Mouse (Mus musculus): ENCODE measurements around the gene Lrrc3c.

Gene Lrrc3c

DNA sequence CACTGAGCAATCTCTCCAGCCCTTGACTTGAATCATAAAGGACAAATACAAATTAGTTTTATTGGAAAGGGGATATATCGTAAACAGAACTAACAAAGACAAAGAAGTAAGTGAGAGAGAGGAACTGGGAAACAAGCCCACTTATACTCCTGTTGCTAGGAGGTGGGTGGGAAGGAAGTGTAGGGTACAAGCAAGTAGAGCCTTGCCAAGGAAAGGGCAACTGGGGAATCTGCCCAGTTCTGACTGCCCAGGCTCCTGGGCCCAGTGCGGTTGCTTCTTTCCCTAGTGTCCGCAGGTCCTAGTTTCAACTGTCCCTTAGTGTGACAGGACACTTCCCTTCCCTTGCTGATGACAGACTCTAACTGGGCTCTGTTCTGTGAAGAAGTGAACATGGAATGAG is 30.6 kb downstream of the Lrrc3c start:
- DNase-seq (ENCODE audit: low spot score) = no peak

DNA sequence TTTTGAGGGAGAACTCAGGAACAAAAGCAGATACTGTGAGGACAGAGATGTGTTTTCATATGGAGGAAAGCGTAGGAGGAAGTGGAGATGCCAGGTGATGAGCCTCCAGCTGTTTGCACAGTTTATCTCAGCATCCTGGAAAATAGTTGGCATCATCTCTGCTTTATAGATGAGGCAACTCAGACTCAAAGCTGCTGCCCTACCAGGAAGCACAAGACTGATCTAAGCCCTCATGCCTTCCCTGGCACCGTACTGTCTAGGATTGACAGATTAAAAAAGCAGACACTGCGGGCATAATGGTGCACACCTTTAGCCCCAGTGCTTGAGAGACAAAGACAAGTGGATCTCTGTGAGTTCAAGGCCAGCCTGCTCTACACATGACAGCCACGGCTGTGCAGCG is 32.6 kb downstream of the Lrrc3c start:
- no peak for DNase-seq (ENCODE audit: low spot score)

DNA sequence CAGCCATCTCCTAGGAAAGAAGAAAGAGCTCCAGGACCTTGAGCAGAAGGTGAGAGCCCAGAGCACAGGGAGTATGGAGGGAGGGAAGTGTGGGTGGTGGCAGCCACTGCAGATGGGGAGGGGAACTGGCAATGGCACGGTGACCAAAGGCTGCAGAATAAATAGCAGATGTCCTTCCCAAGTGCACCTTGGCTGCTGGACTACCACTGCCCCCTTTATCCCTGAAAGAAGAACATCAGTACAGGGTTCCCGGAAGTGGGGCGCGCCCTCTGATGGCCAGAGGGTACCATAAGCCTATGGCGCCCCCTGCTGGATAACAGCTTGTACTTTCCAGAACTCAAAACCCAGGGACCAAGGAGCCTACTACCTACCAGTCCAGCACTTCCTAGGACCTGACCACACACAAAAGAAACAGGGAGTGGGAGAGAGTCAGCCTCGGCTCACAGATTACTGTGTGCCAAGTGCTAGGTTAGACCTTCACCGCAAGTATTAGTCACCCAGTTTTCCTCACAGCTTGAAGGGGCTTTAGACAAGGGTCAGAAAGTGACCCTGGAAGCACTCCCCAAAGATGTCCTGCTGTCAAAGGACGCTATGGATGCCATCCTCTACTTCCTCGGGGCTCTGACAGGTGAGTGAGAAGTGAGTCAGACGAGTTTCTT is 37.4 kb downstream of the Lrrc3c start:
- DNase-seq (ENCODE audit: low spot score) = peak; percentile 24

DNA sequence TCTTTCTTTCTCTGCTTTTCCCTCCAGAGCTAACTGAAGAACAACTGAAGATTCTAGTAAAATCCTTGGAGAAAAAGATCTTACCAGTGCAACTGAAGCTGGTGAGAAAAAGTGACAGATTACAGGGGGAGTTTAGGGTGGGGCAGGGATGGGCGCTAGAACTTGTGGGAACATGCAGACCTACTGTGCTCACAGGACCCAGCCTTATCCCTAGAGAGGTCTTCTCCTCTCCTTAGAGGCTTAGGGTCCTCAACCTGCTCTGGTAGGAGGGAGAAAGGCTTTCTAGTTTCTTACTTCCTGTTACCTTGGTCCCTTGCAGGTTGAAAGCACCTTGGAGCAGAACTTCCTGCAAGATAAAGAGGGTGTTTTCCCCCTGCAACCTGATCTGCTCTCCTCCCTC is 39.4 kb downstream of the Lrrc3c start:
- no peak for DNase-seq (ENCODE audit: low spot score)

DNA sequence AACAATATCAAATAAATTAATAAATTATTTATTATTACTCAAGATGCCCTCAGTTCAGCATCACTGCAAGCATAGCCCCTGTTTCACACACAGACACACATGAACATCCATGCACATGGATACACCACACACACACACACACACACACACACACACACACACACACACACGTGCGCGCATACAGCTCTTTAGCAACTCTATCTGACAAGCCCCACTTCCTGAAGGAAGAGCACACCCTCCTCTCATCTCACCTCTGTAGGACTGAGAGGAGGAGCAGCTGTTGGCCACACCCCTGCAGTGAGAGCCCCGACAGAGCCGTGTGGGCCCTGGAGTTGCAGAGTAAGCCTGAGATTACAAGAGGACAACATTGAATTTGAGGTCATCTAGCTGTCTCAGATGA is 42.0 kb downstream of the Lrrc3c start:
- no peak for DNase-seq (ENCODE audit: low spot score)

DNA sequence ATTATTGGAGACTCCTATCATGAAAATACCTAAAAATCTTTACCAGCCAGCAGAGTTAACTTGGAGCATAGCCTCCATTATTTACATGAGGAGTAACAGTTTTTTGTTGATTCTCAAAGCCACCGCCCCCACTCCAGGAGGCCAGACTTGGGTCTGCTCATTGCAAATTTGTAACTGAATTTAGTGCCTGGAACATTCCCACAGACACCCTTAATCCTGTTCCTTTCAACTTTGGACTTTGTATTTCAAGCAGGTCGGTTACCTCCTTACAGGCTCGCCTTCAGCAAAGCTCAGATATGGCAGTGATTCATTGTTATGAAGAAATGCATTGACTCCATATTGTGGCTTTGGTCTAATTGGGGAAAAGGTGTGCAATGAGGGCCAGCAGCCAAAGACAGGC is 46.7 kb downstream of the Lrrc3c start:
- DNase-seq (ENCODE audit: low spot score) = no peak

DNA sequence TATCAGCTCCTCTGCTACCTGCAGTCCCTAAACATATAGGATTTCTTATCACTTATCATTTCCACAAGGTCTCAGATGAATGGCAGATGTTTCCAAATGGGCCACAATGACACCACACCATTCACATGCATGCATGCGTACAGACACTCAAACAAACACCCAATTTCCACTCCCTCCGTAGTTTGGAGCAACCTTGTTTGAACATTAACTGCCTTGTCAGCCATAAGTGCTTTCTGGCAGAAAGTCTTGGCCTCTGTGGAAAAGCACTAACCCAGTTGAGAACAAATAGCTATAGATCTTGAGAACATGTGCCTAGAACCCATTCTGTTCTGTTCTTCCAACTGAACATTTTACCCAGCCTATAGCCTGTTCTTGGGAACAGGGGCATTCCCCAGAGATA is 47.9 kb downstream of the Lrrc3c start:
- no peak for DNase-seq (ENCODE audit: low spot score)

DNA sequence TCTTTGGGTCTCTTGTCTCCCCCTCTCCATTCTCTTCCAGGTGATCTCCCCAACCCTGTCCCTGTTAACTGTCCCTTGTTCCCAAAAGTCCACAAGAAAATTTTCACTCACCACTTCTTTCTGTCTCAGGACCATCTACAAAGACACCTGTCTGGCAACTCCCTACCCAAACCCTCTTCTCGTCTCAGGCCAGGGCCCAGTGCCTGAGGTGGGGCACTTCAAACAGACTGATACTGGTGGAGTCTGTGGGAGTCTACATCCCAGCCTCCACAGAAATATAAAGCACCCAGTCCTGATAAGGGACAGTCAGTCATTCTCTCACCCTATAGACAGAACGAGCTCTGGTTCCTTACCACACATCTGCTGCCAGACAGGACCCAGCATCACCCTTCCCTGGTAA is 48.4 kb downstream of the Lrrc3c start, which contains the start of gene Gsdma2:
Gsdma2 (plus strand) TSS at position 301 of the 400 bp plus-strand sequence.
- DNase-seq (ENCODE audit: low spot score) = no peak
